Mouse (Mus musculus) MEL (cell line): ENCODE measurements around the gene G6pc.

Experiments used
- BHLHE40 ChIP-seq: IDR thresholded peaks from 2 replicates; pipeline ENCODE4 v1.6.1; 2012; ENCODE audit warnings: low read depth, mild to moderate bottlenecking, inconsistent platforms, low read length, improper control_type of control experiment, borderline replicate concordance
- CTCF ChIP-seq, 3 experiments: IDR thresholded peaks in 2 of 3; conservative IDR thresholded peaks in 1 of 3; 2 replicates each; pipeline ENCODE4 v1.5.1; 2011 to 2012; ENCODE audit warnings: low read length in 3 of 3, low read depth in 2 of 3, mild to moderate bottlenecking in 2 of 3, improper control_type of control experiment in 1 of 3, inconsistent platforms in 1 of 3, mixed read lengths in 1 of 3, moderate library complexity in 1 of 3; ENCODE audit not compliant: control insufficient read depth in 1 of 3, insufficient read depth in 1 of 3, poor library complexity in 1 of 3, severe bottlenecking in 1 of 3
- MAZ ChIP-seq: IDR thresholded peaks from 2 replicates; pipeline ENCODE4 v1.6.1; 2012; ENCODE audit warnings: low read depth, mild to moderate bottlenecking, inconsistent platforms, low read length, improper control_type of control experiment
- POLR2AphosphoS2 ChIP-seq: IDR thresholded peaks from 2 replicates; pipeline ENCODE4 v1.6.1; 2011; ENCODE audit warnings: low read length, improper control_type of control experiment
- RCOR1 ChIP-seq: IDR thresholded peaks from 2 replicates; pipeline ENCODE4 v1.6.1; 2012; ENCODE audit warnings: low read depth, mild to moderate bottlenecking, inconsistent platforms, low read length, improper control_type of control experiment
- SIN3A ChIP-seq: IDR thresholded peaks from 2 replicates; pipeline ENCODE4 v1.6.1; 2012; ENCODE audit warnings: low read length, improper control_type of control experiment, inconsistent platforms
- SMC3 ChIP-seq: IDR thresholded peaks from 2 replicates; pipeline ENCODE4 v1.6.1; 2011; ENCODE audit warnings: low read depth, low read length, improper control_type of control experiment
- TCF12 ChIP-seq: IDR thresholded peaks from 2 replicates; pipeline ENCODE4 v1.6.1; 2014; ENCODE audit warnings: low read depth, mild to moderate bottlenecking, inconsistent platforms, low read length, improper control_type of control experiment, moderate library complexity
- USF1 ChIP-seq: IDR thresholded peaks from 2 replicates; pipeline ENCODE4 v1.6.1; 2014; ENCODE audit warnings: low read depth, mild to moderate bottlenecking, inconsistent platforms, low read length, improper control_type of control experiment, moderate library complexity
- USF2 ChIP-seq, 2 experiments: IDR thresholded peaks; 2 replicates each; pipeline ENCODE4 v1.6.1; 2011 to 2012; ENCODE audit warnings: improper control_type of control experiment in 2 of 2, low read length in 2 of 2, borderline replicate concordance in 1 of 2, inconsistent platforms in 1 of 2, low read depth in 1 of 2, mild to moderate bottlenecking in 1 of 2; ENCODE audit not compliant: insufficient read depth in 1 of 2
- ZKSCAN1 ChIP-seq: IDR thresholded peaks from 2 replicates; pipeline ENCODE4 v1.6.1; 2012; ENCODE audit warnings: low read depth, mild to moderate bottlenecking, inconsistent platforms, low read length, improper control_type of control experiment, moderate library complexity

DNA sequence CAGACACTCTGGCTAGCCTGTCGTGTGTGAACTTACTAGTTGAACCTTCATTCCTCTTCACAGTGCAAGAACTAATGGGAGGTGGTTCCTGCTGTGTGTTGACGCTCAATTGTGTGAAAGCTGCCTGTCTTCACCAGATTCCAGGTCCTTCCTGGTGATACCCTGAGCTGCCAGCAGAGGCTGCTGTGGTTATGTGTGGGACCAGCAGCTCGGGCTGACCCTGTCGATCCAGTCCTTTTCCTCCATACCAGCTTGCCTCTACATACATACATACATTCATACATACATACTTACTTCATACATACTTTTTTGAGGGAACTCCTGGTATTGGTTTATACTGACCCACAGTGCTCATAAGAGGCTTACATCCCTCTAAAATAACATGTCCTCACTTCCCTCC lies 43.8 kb upstream of the G6pc start:
- TF ChIP-seq SMC3, result peak; percentile 66
- peak; percentile 74 to 81 (median 77) for TF ChIP-seq CTCF (IDR thresholded peaks at IDR 0.05 in 2 of 3, conservative IDR thresholded peaks at IDR 0.05 in 1 of 3; ENCODE audit: control insufficient read depth in 1 of 3, insufficient read depth in 1 of 3, low read depth in 2 of 3, low read length in 3 of 3, poor library complexity in 1 of 3, severe bottlenecking in 1 of 3)
- TF ChIP-seq POLR2AphosphoS2, result no peak
- TF ChIP-seq MAZ, result no peak
- no peak for TF ChIP-seq BHLHE40
- TF ChIP-seq SIN3A, result no peak
- TF ChIP-seq USF1, result no peak
- no peak for TF ChIP-seq USF2 (IDR thresholded peaks at IDR 0.05; ENCODE audit: borderline replicate concordance in 1 of 2, insufficient read depth in 1 of 2, low read depth in 1 of 2, low read length in 2 of 2)
- TF ChIP-seq TCF12, result no peak
- TF ChIP-seq ZKSCAN1, result no peak
- no peak for TF ChIP-seq RCOR1
